Mouse (Mus musculus) liver, embryonic 12.5 days (tissue): ENCODE results near the gene Rhoc. TPM values are rescaled to one million over a fixed set of nuclear protein-coding genes. Genes with fewer than 3 reads are reported as not detected.

Experiments
- ATAC-seq: fragments of 200-750 bp; cut with Nextera tagmentation; 2 replicates; pipeline ENCODE4 v1.8.0; 2017; ENCODE audit warnings: moderate number of reproducible peaks, mild to moderate bottlenecking, moderate library complexity
- H3K27ac ChIP-seq: fragments of 300-500 bp; sonication (generic); 2 replicates; pipeline ENCODE4 v1.5.1; 2016; ENCODE audit warnings: mild to moderate bottlenecking
- H3K27me3 ChIP-seq: fragments of 300-500 bp; sonication (generic); replicated peaks from 2 replicates; pipeline ENCODE4 v1.6.1; 2016; ENCODE audit warnings: mild to moderate bottlenecking, moderate library complexity
- H3K36me3 ChIP-seq: fragments of 300-500 bp; sonication (generic); 2 replicates; pipeline ENCODE4 v1.6.1; 2016; ENCODE audit warnings: mild to moderate bottlenecking, moderate library complexity
- H3K4me1 ChIP-seq: fragments of 300-500 bp; sonication (generic); 2 replicates; pipeline ENCODE4 v1.6.1; 2016
- H3K4me2 ChIP-seq: fragments of 300-500 bp; sonication (generic); 2 replicates; pipeline ENCODE4 v1.6.1; 2016; ENCODE audit warnings: mild to moderate bottlenecking, moderate library complexity
- H3K4me3 ChIP-seq: fragments of 300-500 bp; sonication (generic); 2 replicates; pipeline ENCODE4 v1.5.1; 2016; ENCODE audit warnings: mild to moderate bottlenecking, moderate library complexity
- H3K9ac ChIP-seq: fragments of 300-500 bp; sonication (generic); 2 replicates; pipeline ENCODE4 v1.6.1; 2016; ENCODE audit warnings: mild to moderate bottlenecking, moderate library complexity
- H3K9me3 ChIP-seq: fragments of 300-500 bp; sonication (generic); replicated peaks from 2 replicates; pipeline ENCODE4 v1.6.1; 2016; ENCODE audit warnings: mild to moderate bottlenecking, moderate library complexity
- WGBS: fragments of 180-500 bp; shearing (Covaris S2); methylation state at CpG from one replicate; pipeline ENCODE4 v1.1.7; 2016; ENCODE audit not compliant: insufficient replicate concordance; 5-methylcytosine and 5-hydroxymethylcytosine counted together
- polyA plus RNA-seq: library from polyadenylated mRNA; unstranded; fragments of >200 nt; fragmentation: Nextera tagmentation; extraction: Ambion mirVana; gene quantifications from 2 replicates; pipeline ENCODE4 v1.2.1, GENCODE M21; 2016

Rhoc gene
- polyA plus RNA-seq, 1 experiment from 2014 or later = 28.1 TPM

DNA sequence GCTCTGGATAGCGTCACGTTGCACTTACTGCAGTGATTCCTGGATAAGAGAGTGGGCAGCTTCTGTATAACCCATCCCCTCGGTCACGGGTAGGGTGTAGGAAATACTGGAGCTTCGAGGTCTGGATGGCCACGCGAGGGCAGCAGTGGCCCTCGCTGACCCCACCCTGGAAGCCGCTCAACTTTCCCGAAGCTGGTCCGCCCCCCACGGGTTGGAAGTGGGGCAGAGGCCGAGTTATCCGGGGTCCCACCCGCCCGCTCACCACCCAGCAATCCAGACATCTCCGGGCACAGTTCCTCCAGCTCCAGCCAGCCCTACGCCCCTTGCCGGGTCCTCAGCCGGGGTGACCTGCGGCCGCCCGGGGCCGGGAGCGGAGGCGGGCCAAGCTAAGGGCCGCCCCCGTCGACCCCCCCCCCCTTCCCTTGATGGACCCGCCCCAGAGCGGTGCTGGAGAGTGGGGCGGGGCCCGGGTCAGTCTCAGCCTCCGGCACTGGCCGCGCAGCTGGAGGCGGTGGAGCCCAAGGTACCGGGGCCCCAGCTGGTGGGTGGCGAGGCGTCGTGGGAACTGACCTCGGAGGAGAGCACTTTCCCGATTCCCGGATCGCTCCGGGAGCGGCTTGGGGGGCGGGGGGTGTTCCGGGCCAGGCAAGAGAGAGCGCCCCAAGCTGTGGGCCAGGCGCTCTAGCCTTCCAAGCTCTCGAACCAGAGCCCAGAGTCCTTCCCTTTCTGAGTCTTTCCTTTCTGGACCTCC is 561 bp downstream of the Rhoc start:
- under 1% methylated on average over 47 of the region's 52 CpGs for WGBS
- peak overlapping the region; percentile 59 for H3K9ac ChIP-seq
- peak overlapping the region; percentile 56 for H3K4me3 ChIP-seq
- H3K27ac ChIP-seq = peak overlapping the region; percentile 43; the same call in 1 of the 2 replicates
- ATAC-seq = peak; percentile 79
- peaks cover 14% of the 10 kb centered on the region; the same call in 1 of the 2 replicates for H3K36me3 ChIP-seq
- peaks cover 73% of the 10 kb centered on the region for H3K27me3 ChIP-seq
- no peaks in the 10 kb centered on the region for H3K9me3 ChIP-seq
- peaks cover 35% of the 10 kb centered on the region for H3K4me1 ChIP-seq
- H3K4me2 ChIP-seq = peak overlapping the region; percentile 76

DNA sequence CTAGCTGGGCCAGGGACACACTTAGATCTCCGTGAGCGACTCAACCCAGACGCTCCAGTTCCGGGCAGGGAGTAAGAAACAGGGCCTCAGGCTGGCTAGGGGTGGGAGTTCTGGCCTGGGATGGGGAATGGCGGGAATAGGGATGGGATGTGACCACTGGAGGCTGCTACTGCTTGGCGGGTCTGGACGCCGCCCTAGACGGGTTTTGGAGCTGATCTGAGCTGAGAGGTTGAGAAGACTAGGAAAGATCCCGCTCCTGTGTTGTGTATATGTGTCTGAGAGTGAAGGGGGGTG is 1.1 kb downstream of the Rhoc start:
- no peak; the same call in 1 of the 2 replicates for ATAC-seq
- Histone ChIP-seq H3K27me3 (peaks cover 68% of the 10 kb centered on the region), H3K4me1 (peaks cover 41% of the 10 kb centered on the region), H3K4me2 (peak overlapping the region; percentile 76), H3K4me3 (peak overlapping the region; percentile 56), H3K27ac (peak overlapping the region; percentile 43; the same call in 1 of the 2 replicates), H3K9ac (peak overlapping the region; percentile 59), H3K9me3 (no peaks in the 10 kb centered on the region), H3K36me3 (peaks cover 17% of the 10 kb centered on the region; the same call in 1 of the 2 replicates)
- WGBS = 9% methylated on average over 10 of the region's 10 CpGs

DNA sequence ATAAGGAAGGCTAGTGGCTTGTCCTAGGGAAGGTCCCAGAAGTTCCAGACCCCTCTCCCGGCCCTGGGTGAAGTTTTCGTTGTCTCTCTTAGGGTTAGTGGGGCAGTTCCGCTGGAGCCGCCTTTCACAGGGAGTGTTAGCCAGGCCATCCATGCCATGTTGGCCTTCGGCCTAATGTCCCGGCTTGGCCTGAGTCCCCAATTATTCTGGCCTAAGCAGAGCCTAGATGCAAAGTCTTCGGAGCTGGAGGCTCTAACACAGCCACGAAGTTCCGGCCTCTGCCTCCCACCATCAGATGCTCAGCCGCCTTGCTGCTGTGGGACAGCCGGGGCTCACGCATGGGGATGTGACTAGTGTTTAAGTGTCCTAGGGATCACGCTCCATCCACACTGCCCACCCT is 1.6 kb downstream of the Rhoc start:
- no peak overlapping the region for H3K27ac ChIP-seq
- WGBS = 56% methylated on average over 13 of the region's 13 CpGs
- no peak for ATAC-seq
- H3K27me3 ChIP-seq = peaks cover 63% of the 10 kb centered on the region
- H3K36me3 ChIP-seq = peaks cover 17% of the 10 kb centered on the region
- no peaks in the 10 kb centered on the region for H3K9me3 ChIP-seq
- H3K4me1 ChIP-seq = peaks cover 46% of the 10 kb centered on the region
- peak overlapping the region; percentile 56 for H3K4me3 ChIP-seq
- H3K4me2 ChIP-seq = peak overlapping the region; percentile 76
- H3K9ac ChIP-seq = peak overlapping the region; percentile 59; the same call in 1 of the 2 replicates

DNA sequence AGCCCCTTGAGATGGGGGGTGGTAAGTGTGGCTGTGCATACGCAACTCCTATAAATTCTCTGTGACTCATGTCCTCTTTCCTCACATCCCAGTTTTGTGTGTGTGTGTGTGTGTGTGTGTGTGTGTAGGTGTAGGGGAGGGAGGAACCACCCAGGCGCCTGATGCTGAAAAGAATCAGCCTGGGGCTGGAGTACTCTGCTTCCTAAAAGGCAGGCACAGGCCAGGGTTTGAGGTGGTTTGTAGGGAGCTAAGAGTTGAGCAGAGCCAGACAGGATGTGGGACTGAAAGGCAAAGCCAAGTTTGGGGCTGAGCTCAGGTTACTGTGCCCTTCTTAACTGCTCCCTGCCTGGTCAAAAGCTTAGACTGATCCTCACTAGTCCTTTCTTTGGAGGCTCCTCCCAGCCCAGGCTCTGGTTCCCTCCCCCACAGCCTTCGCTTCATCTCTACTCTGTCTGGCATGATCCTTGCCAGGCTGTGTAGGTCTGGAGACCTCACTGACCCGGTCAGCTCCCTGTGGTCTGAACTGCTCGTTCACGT is 2.3 kb downstream of the Rhoc start:
- WGBS = 38% methylated on average over 6 of the region's 6 CpGs
- peaks cover 56% of the 10 kb centered on the region for H3K27me3 ChIP-seq
- peaks cover 53% of the 10 kb centered on the region for H3K4me1 ChIP-seq
- H3K4me2 ChIP-seq = peak overlapping the region; percentile 76
- peak overlapping the region; percentile 7; the same call in 1 of the 2 replicates for H3K9ac ChIP-seq
- H3K36me3 ChIP-seq = peaks cover 24% of the 10 kb centered on the region
- no peak for ATAC-seq
- H3K9me3 ChIP-seq = no peaks in the 10 kb centered on the region
- H3K4me3 ChIP-seq = peak overlapping the region; percentile 56; the same call in 1 of the 2 replicates
- H3K27ac ChIP-seq = no peak overlapping the region

DNA sequence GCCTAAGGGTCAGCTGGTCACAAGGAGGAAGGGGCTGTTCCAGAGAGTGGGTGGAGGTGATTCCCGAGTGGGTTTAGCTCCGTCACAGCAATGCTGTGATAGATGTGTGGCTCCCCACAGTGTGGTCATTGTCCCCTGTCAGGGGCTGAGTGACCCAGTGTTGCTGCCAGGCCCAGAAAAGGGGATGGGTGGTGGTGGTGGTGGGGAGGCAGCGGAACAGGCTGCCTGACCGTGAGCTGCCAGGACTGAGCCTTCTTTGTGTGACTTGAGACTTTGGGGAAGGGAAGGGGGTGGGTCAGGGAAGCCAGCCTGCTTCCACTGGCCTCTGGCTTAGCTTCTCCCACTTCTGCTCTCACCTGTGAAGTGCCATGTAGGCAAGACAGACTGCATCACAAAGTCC is 2.8 kb downstream of the Rhoc start:
- Histone ChIP-seq H3K27ac (no peak overlapping the region), H3K9ac (peak overlapping the region; percentile 7; the same call in 1 of the 2 replicates), H3K27me3 (peaks cover 51% of the 10 kb centered on the region), H3K9me3 (no peaks in the 10 kb centered on the region), H3K36me3 (peaks cover 29% of the 10 kb centered on the region), H3K4me2 (peak overlapping the region; percentile 76), H3K4me3 (no peak overlapping the region), H3K4me1 (peaks cover 58% of the 10 kb centered on the region)
- ATAC-seq = no peak
- WGBS = 30% methylated on average over 4 of the region's 4 CpGs

DNA sequence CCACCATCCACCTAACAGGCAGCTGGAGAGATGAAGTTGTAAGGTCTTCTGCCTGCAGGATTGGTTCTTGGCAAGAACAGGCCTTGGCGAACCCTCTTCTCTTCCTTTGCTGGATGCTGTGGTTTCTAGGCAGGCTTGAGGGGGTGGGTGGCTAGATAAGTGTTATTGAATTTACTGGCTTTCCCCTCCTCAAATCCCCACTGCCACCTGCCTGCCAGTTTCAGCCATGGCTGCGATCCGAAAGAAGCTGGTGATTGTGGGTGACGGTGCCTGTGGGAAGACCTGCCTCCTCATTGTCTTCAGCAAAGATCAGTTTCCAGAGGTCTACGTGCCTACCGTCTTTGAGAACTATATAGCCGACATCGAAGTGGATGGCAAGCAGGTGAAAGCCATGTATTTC is 3.5 kb downstream of the Rhoc start:
- H3K4me2 ChIP-seq = no peak overlapping the region
- H3K9ac ChIP-seq = no peak overlapping the region
- 86% methylated on average over 8 of the region's 8 CpGs for WGBS
- H3K27me3 ChIP-seq = peaks cover 47% of the 10 kb centered on the region
- peaks cover 35% of the 10 kb centered on the region for H3K36me3 ChIP-seq
- H3K27ac ChIP-seq = no peak overlapping the region
- no peaks in the 10 kb centered on the region for H3K9me3 ChIP-seq
- no peak overlapping the region for H3K4me3 ChIP-seq
- H3K4me1 ChIP-seq = peaks cover 63% of the 10 kb centered on the region
- ATAC-seq = no peak

DNA sequence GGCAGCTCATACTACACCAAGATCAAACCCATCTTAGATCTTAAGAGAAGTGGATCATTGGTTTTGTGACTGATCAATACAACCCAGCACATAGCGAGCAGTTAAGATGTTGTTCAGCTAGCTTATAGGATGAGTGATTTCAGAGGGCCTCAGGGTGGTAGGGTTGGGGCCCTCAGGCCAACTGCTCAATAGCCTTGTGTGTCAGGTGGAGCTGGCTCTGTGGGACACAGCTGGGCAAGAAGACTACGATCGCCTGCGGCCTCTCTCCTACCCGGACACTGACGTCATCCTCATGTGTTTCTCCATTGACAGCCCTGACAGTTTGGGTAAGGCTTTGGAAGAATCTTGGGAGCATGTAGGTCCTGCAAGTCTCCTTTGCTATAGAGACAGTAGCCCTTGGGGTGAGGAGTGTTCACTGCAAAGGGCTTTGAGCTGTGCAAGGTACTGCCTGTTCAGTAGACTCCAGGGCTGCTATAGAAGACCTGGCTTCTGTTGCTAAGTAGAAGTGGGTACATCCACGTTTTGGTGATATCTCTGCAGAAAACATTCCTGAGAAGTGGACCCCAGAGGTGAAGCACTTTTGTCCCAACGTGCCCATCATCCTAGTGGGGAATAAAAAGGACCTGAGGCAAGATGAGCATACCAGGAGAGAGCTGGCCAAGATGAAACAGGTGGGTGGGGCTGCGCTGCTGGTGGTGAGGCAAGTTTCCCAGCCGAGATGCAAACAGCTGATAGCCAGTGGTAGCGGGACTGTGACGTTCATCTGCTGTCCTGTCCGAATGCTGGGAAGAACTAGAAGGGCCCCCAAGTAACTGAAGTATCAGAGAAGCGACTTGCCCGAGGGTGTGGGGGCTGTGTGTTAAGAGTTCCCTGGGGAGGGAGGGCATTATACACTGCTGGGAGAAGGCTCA is 4.4 kb downstream of the Rhoc start:
- peaks cover 44% of the 10 kb centered on the region for H3K36me3 ChIP-seq
- H3K4me3 ChIP-seq = no peak overlapping the region
- H3K4me1 ChIP-seq = peaks cover 69% of the 10 kb centered on the region
- 48% methylated on average over 15 of the region's 15 CpGs for WGBS
- H3K27ac ChIP-seq = no peak overlapping the region
- no peaks in the 10 kb centered on the region for H3K9me3 ChIP-seq
- no peak for ATAC-seq
- H3K27me3 ChIP-seq = peaks cover 39% of the 10 kb centered on the region
- H3K4me2 ChIP-seq = 0 out of 2 replicates have a peak overlapping the region, but pooled peaks have one; percentile 1
- H3K9ac ChIP-seq = no peak overlapping the region

DNA sequence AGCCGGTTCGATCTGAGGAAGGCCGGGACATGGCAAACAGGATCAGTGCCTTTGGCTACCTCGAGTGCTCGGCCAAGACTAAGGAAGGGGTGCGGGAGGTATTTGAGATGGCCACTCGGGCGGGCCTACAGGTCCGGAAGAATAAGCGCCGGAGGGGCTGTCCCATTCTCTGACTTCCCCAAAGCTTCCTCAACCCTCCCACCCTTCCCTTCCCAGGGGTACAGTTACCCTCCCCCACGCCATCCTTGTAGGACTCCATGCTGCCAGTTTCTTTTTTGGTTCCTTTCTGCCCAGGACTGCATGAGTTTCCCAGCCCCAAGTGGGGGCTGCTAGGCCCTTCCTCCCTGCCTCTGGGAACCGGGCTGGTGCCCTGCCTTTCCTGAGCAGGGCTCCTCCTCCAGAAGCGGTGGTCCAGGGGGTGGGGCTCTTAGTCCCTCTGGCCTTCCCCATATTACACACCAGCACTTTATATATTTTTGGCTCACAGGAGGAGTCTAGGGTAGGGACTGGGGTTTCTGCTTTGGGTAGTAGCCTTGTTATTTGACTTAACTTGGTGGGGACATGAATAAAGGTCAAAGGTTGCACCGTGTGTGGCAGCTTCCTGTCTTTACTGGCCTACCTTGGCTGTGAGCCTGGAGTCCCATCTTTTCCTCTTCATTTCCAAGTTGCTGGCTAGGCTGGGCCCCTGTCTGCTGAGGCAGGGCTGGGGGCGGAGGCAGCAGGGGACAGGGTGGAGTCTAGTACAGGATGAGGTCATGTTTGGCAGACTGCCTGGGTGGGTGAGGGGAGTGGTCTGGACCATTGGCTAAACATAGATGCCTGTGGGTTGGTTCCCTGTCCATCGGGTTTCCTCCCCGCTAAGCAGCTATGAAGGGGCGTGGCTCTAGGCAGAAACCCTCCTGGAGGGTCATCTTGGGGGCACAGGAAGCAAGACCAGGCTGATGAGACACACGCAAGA is 6.0 kb downstream of the Rhoc start:
- ATAC-seq = peak; percentile 75
- 45% methylated on average over 20 of the region's 20 CpGs for WGBS
- Histone ChIP-seq H3K4me2 (peak overlapping the region; percentile 17; the same call in 1 of the 2 replicates), H3K9ac (no peak overlapping the region), H3K27me3 (peaks cover 23% of the 10 kb centered on the region), H3K4me3 (no peak overlapping the region), H3K4me1 (peaks cover 63% of the 10 kb centered on the region), H3K27ac (peak overlapping the region; percentile 72), H3K36me3 (peaks cover 53% of the 10 kb centered on the region), H3K9me3 (no peaks in the 10 kb centered on the region)

DNA sequence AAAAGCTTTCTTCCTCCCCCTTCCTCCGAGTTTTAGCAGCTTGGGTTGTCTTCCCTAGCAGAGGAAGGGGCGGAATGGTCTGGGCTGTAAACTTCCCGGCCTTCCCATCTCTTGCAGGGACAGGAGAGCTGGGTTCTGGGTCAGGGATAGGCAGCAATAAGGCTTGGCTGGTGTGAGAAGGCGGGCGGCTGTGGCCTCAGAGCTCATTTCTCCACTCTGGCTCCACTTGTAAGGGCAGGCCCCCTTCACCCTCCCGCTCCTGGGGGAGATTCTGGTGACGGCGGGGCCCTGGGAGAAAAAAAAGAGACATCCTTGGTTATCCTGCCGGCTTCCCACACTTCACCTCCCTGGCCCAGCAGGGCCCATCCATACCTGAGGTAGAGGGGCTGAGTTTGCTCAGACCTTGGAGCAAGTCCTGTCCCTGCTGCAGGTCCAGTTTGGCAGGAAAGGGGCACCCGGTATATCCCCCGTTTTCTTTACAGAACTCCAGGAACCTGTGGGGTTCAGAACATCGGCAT is 6.8 kb downstream of the Rhoc start:
- peak overlapping the region; percentile 72 for H3K27ac ChIP-seq
- peaks cover 62% of the 10 kb centered on the region for H3K36me3 ChIP-seq
- 64% methylated on average over 12 of the region's 12 CpGs for WGBS
- no peak overlapping the region for H3K4me3 ChIP-seq
- H3K9ac ChIP-seq = no peak overlapping the region
- no peaks in the 10 kb centered on the region for H3K9me3 ChIP-seq
- no peak for ATAC-seq
- H3K4me1 ChIP-seq = peaks cover 60% of the 10 kb centered on the region
- no peak overlapping the region for H3K4me2 ChIP-seq
- H3K27me3 ChIP-seq = peaks cover 15% of the 10 kb centered on the region

DNA sequence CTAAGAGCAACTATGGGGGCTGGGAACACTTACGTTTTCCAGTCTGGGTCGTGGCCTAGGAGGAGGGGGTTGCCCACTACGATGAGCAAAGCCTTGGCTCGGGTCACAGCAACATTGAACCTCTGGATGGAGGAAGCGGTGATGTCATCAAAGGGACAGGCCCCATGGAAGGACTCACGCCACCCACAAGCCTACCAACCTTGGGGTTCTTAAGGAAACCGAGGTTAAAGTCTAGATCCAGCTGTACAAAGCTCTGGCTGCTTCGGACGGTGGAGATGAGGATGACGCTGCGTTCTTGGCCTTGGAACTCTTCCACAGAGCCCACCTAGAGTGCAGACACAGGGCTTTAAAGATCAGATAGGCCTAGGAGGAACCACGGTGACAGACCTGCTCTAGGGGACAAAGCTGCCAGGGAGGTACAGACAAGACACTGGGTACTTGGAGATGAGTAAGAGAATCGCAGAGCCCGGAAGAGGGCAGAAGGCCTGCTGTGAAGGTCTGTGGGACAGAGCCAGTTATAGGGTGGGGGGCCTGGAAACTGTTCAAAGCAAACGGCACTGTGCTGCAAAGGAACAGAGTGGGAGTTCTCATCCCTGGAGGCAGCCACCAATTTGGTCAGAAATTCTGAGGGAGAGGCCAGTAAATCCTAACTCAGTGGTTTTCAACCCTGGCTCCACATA is 7.6 kb downstream of the Rhoc start:
- no peak overlapping the region for H3K4me2 ChIP-seq
- 68% methylated on average over 15 of the region's 15 CpGs for WGBS

More for the DNA sequence above, 7.6 kb downstream of the Rhoc start:
- Histone ChIP-seq H3K9ac (no peak overlapping the region), H3K4me1 (peaks cover 55% of the 10 kb centered on the region), H3K27me3 (peaks cover 7% of the 10 kb centered on the region; the same call in 1 of the 2 replicates), H3K4me3 (no peak overlapping the region), H3K36me3 (peaks cover 70% of the 10 kb centered on the region), H3K27ac (peak overlapping the region; percentile 36; the same call in 1 of the 2 replicates), H3K9me3 (no peaks in the 10 kb centered on the region)
- no peak for ATAC-seq
